Mouse (Mus musculus): ENCODE results near the gene Mrgpre.
A peak's percentile ranks its signal among the peaks of the same experiment; 100 is the strongest.

Gene Mrgpre

GRCm38 (mm10) chr7:143776137-143776536 is 8.2 kb downstream of the Mrgpre start:
- DNase-seq: no peak

GRCm38 (mm10) chr7:143769461-143769860 is 14.8 kb downstream of the Mrgpre start:
- DNase-seq: no peak

- no peak for DNase-seq
Observed at GRCm38 (mm10) chr7:143768267-143768666, 16.0 kb downstream of the Mrgpre start.

- no peak for DNase-seq
Observed at GRCm38 (mm10) chr7:143766893-143767292, 17.4 kb downstream of the Mrgpre start, which contains the start of gene Mrgprg. Gene Mrgprg (minus strand): TSS chr7:143766993.

- no peak for DNase-seq
Observed at GRCm38 (mm10) chr7:143764876-143765530, 19.3 kb downstream of the Mrgpre start.

GRCm38 (mm10) chr7:143763794-143764193 is 20.5 kb downstream of the Mrgpre start:
- DNase-seq: peak; percentile 26 to 48

GRCm38 (mm10) chr7:143758956-143759355 is 25.3 kb downstream of the Mrgpre start:
- DNase-seq: peak; percentile 77 to 83

- DNase-seq: no peak
Observed at GRCm38 (mm10) chr7:143757696-143758095, 26.6 kb downstream of the Mrgpre start.

- peak; percentile 60 to 73 for DNase-seq
Observed at GRCm38 (mm10) chr7:143757027-143757390, 27.3 kb downstream of the Mrgpre start.

- DNase-seq: no peak
Observed at GRCm38 (mm10) chr7:143756125-143757026, 27.9 kb downstream of the Mrgpre start, which contains the start of gene Osbpl5. Gene Osbpl5 (minus strand): TSS chr7:143756985.

- peak in 1 of 2 experiments; percentile 32 for DNase-seq
Observed at GRCm38 (mm10) chr7:143755357-143756124, 28.8 kb downstream of the Mrgpre start.

GRCm38 (mm10) chr7:143753990-143754715 is 30.1 kb downstream of the Mrgpre start:
- peak; percentile 54 to 60 for DNase-seq

GRCm38 (mm10) chr7:143752606-143753005 is 31.7 kb downstream of the Mrgpre start:
- peak; percentile 33 to 47 for DNase-seq

- DNase-seq: no peak
Observed at GRCm38 (mm10) chr7:143752056-143752455, 32.2 kb downstream of the Mrgpre start.

- no peak for DNase-seq
Observed at GRCm38 (mm10) chr7:143751380-143751779, 32.9 kb downstream of the Mrgpre start.

- no peak for DNase-seq
Observed at GRCm38 (mm10) chr7:143749045-143749444, 35.3 kb downstream of the Mrgpre start.

GRCm38 (mm10) chr7:143748041-143748868 is 36.0 kb downstream of the Mrgpre start:
- peak; percentile 77 to 85 for DNase-seq

GRCm38 (mm10) chr7:143740653-143741052 is 43.6 kb downstream of the Mrgpre start:
- no peak for DNase-seq

GRCm38 (mm10) chr7:143739511-143740461 is 44.5 kb downstream of the Mrgpre start:
- peak; percentile 43 to 49 for DNase-seq

- DNase-seq: no peak
Observed at GRCm38 (mm10) chr7:143738601-143739006, 45.7 kb downstream of the Mrgpre start.
